Comparison of ENCODE assay signal across 9 mouse cellular contexts in the genomic region with DNA sequence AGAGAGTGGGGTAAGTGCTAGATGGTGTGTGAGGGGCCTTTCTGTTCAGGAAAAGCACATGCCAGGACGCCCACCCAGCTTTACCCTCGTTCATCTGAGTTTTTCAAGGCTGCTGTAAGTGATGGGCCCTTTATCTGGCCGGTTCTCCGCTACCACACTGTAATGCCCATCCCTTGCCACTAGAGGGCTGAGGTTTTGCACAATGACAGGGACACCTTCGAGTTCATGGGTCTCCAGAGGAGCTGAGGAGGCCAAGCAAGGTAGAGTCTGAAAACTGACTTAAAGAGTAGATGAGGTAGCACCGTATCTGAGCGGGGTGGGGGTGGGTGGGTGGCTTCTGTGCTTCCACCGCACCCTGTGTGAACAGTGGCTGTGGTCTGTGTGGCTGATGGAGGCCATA. TPM values are rescaled to one million over a fixed set of nuclear protein-coding genes. Genes with fewer than 3 reads are reported as not detected.
DNase-seq lines count a peak whose midpoint lies in the region; ATAC-seq lines count a peak whose summit lies in the region.
"Had no signal": no experiment of that assay in that cellular context is flagged by ENCODE, and none has a peak within 500 bp of the region (broad histone marks: within the 10 kb centered on the region; RNA-seq: fewer than 3 reads in every experiment).

No protein-coding gene starts in this region.

- H3K9me3 ChIP-seq in hindbrain, embryonic 15.5 days, result no peaks in the 10 kb centered on the region

- H3K36me3 ChIP-seq in hindbrain, embryonic 15.5 days, result no peaks in the 10 kb centered on the region

- peak; percentile 36; the same call in 1 of the 2 replicates for ATAC-seq in hindbrain, embryonic 15.5 days (ENCODE audit: low FRiP score, low read depth)
- ATAC-seq in neutrophil, adult 5-6 weeks (ENCODE audit: extremely low read depth, insufficient number of reproducible peaks, low FRiP score, poor library complexity, severe bottlenecking), result peak; percentile 42
- ATAC-seq in activated CD4-positive, CD25-positive, alpha-beta regulatory T cell, adult 4 months, result no peak

- no peak overlapping the region for H3K9ac ChIP-seq in hindbrain, embryonic 15.5 days

- 0 out of 2 replicates have a peak, but pooled peaks cover 4% of the 10 kb centered on the region for H3K4me1 ChIP-seq in hindbrain, embryonic 15.5 days (replicated peaks)

- peak; percentile 37 for DNase-seq in right cerebral cortex, adult 18-20 months
- no peak for DNase-seq in right cerebral cortex, postnatal 4 days
- DNase-seq in adrenal gland, adult 8-10 months, result peak; percentile 11
- peak; percentile 67 for DNase-seq in embryo, embryonic 9.5 days (ENCODE audit: extremely low spot score)
- DNase-seq in lung, adult 18-20 months, result peak; percentile 14 to 53

- WGBS in hindbrain, embryonic 15.5 days, result 29% methylated on average over 8 of the region's 8 CpGs

- no peaks in the 10 kb centered on the region for H3K27me3 ChIP-seq in hindbrain, embryonic 15.5 days

- no peak overlapping the region for H3K4me2 ChIP-seq in hindbrain, embryonic 15.5 days

- H3K27ac ChIP-seq in hindbrain, embryonic 15.5 days (replicated peaks), result no peak overlapping the region

- no peak overlapping the region for H3K4me3 ChIP-seq in hindbrain, embryonic 15.5 days

RNA-seq across cellular contexts. Expression of gene Cnih3, which starts 27.2 kb away (rescaled TPM):
- under 1 TPM in 2 of 4 experiments, not detected in 2; 0.14 to 0.25 TPM for total RNA-seq in adrenal gland, adult 8-10 months (2022)
- polyA plus RNA-seq in hindbrain, embryonic 15.5 days (2015; fragmentation: Nextera tagmentation; extraction: Ambion mirVana), result 13.3 and 14.1 TPM in 2 replicates
- total RNA-seq in neutrophil, adult 5-6 weeks (2017), result not detected in 2 replicates
- not detected for polyA plus RNA-seq in activated CD4-positive, CD25-positive, alpha-beta regulatory T cell, adult 4 months (2017; shearing (Covaris generic))
- total RNA-seq: gastrocnemius, adult 8-10 months had no signal
